Mouse (Mus musculus) bone marrow, adult 2 months (tissue): Measurements from ENCODE around the gene Prkrip1.
"Not testable (repeated sequence)": the region's sequence is repeated elsewhere in the genome, so short reads cannot be mapped to it uniquely, and the experiment has no call there.

ENCODE experiments used
- CTCF ChIP-seq: fragments of 200-500 bp; IDR thresholded peaks from 2 replicates; pipeline ENCODE4 v1.5.1; 2011; ENCODE audit warnings: low read length, control low read depth; ENCODE audit not compliant: control insufficient read depth, insufficient read depth
- POLR2A ChIP-seq: fragments of 200-500 bp; IDR thresholded peaks from 2 replicates; pipeline ENCODE4 v1.6.1; 2011; ENCODE audit warnings: low read depth, mild to moderate bottlenecking, control low read depth, low read length, borderline replicate concordance; ENCODE audit not compliant: control insufficient read depth

DNA sequence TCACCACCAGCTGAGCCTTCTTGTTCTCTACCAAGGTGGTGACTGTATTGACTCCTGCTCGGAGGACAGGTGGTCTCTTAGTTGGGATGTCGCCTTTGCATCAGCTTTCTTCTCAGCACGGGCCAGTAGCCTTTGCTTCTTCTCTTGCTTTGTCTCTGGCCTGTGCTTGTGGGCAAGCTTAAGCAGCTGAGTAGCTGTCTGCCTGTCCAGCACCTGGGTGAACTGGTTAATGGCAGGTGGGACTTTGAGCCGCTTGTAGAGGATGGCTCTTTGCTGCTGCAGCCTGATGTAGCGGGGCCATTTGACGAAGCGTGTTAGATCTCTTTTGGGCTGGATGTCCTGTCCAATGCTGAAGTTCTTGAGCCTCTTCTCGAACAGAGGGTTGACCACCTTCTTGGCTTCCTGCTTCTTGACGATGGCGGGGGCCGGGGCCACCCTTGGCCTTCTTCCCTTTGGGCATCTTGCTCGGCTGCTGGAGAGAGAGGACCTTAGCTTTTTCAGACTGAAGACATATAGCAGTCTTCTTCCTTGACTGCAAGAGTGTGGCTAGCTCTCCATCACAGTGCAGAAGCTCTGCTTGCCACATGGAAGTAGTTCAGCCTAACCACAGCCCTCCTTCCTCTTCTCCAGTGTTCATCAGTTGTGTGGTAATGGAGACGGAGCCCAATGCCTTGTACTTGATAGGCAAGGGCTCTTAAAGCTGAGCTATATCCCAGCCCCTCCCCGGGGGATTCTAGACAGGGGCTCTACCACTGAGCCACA lies 12.8 kb upstream of the Prkrip1 start:
- TF ChIP-seq POLR2A, CTCF: not testable (repeated sequence)
